Mouse (Mus musculus): ENCODE results near the gene Meox2.

The Meox2 gene

GRCm38 (mm10) chr12:37108390-37108738 is at the start of gene Meox2:
TSS of gene Meox2 (plus strand) at chr12:37108540.
- DNase-seq (ENCODE audit: low read depth, low spot score) = peak; percentile 33

DNA sequence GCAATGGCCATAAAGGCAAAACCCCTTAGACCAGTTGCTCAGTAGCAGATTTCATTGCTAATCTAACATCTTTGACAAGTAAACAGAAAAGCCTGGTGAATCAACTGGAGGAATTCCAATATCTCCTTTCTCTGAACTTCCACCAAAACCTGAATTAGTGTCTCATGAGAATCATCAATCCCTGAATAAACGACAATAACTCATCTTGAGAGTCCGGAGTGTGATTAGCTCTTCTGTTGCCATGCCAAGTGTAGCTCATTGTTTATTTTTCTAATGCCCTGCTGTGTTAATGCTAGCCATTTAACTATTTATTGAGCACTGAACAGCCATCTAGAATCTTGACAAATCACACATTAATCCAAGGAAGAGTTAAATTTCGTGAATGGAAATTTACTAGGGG is 35.7 kb upstream of the Meox2 start:
- DNase-seq (ENCODE audit: low read depth, low spot score) = no peak

- peak; percentile 21 for DNase-seq (ENCODE audit: low read depth, low spot score)
Observed at GRCm38 (mm10) chr12:37077308-37077707, 31.0 kb upstream of the Meox2 start.

DNA sequence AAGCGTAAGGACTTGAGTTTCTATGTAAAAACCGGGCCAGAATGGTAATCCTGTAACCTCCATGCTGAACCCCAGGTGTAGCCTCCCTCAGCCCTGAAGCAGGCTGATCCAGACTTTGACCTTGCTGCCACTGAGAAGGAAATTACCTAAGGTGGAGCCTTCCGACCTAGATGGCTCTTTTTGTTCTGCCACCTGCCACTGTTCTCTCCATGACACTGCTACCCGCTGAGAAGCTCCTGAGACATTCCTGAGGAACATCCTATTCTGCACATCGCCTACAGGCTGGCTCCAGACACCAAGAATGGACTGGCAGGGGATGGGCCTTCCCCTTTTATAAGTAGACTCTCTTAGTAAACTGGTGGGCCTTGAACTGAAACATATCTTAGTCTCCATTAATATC is 28.3 kb upstream of the Meox2 start:
- DNase-seq (ENCODE audit: low read depth, low spot score) = peak; percentile 88

GRCm38 (mm10) chr12:37106541-37106940 is 1.8 kb upstream of the Meox2 start:
- peak; percentile 2 for DNase-seq (ENCODE audit: low read depth, low spot score)

DNA sequence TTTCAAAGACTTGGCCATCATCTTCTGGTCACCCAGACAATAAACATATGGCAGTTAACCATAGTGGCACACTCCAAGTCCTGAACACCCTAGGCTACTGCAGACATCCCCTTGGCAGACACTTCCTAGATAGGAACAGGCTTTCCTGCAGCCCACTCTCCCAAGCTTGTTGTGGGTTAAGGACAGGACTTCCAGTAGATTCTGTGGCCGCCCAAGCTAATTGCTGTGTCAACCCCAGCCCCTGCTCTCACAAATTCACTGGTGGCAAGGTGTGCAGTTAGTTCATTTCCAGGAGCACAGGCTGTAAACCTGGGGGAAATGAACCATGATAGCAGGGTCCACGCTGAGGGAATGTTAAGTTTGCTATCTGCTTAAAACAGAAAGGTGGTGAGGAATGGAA is 1.2 kb upstream of the Meox2 start:
- DNase-seq (ENCODE audit: low read depth, low spot score) = peak; percentile 10

- DNase-seq (ENCODE audit: low read depth, low spot score) = peak; percentile 11
Observed at GRCm38 (mm10) chr12:37107713-37108389, 489 bp upstream of the Meox2 start.

DNA sequence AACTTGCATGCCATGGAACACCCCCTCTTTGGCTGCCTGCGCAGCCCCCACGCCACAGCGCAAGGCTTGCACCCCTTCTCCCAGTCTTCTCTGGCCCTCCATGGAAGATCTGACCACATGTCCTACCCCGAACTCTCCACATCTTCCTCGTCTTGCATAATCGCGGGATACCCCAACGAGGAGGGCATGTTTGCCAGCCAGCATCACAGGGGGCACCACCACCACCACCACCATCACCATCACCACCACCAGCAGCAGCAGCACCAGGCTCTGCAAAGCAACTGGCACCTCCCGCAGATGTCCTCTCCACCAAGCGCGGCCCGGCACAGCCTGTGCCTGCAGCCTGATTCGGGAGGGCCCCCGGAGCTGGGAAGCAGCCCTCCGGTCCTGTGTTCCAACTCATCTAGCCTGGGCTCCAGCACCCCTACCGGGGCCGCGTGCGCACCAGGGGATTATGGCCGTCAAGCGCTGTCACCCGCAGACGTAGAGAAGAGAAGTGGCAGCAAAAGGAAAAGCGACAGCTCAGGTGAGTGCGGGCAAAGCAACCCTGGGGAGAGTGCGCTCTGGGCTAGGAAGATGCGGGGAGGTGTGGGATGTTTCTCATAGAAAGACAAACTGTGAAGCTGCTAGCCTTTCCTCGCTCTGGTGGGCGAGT is 606 bp downstream of the Meox2 start:
- peak; percentile 47 for DNase-seq (ENCODE audit: low read depth, low spot score)

GRCm38 (mm10) chr12:37109474-37110012 is 1.2 kb downstream of the Meox2 start:
- no peak for DNase-seq (ENCODE audit: low read depth, low spot score)

GRCm38 (mm10) chr12:37110977-37111376 is 2.6 kb downstream of the Meox2 start:
- DNase-seq (ENCODE audit: low read depth, low spot score) = no peak

DNA sequence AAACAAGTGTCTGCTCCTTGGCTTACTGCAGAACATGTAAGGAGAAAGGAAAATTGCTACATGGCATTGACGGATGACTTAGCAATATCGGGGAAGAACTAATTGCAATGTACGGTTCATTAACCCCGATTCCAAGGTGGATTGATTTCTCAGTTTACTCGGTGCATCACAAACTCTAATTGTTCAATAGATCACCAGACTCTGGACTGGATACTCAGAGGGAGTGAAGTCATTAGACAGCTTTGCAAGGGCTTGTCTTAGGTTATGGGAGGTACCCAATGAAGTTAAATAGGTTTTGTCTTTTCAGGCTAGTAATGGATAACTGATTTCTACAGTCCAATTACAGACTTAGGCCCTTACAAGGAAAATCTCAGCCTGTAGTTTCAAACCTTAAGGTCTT is 10.9 kb downstream of the Meox2 start:
- no peak for DNase-seq (ENCODE audit: low read depth, low spot score)

- DNase-seq (ENCODE audit: low read depth, low spot score) = no peak
Observed at GRCm38 (mm10) chr12:37123763-37124162, 15.4 kb downstream of the Meox2 start.

DNA sequence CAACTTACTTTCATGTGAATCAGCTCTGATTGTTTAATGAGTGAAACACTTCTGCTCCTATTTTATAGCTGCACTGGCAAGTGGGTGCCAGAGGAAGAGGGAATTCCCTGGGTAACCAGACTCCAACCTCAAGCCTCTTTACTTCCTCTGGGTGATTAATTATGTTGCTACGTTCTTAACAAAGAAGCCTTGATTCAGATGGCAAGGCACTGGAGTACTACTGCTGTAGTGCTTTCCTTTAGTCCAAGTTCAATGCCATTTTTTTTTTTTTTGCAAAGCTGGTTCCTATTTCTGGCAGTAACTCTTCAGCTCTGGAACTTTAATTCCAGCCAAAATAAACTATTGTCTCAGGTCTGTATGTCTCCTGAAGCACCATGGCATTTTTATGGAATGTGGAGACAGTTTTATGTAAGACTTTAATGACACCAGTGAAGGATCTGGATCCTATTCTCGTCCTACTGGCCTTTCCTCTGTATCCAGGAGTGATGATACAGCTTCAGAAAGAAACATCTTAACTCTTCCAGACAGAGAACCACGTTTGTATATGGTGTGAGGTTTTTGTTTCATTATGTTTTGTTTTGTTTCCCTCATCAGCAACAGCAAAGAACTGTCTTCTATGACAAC is 33.9 kb downstream of the Meox2 start:
- no peak for DNase-seq (ENCODE audit: low read depth, low spot score)

- DNase-seq (ENCODE audit: low read depth, low spot score) = no peak
Observed at GRCm38 (mm10) chr12:37143879-37144278, 35.5 kb downstream of the Meox2 start.

DNA sequence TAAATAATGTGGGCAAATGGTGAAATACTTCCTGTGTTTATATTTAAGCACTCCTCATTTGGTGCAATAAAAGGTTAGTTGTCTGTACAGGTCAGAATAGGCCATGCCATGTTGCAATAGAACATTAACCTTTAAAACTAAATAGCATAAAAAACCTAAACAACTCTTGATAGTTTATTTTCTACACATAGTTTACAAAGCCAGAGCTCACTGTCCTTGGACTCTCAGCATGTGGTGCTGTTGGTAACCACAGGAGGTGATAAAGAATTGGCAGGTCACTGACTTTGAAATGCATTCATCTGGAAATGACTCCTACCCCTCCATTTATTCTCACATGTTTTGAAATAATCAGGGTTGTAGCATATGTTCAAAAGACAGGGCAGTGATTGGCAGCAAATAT is 59.4 kb downstream of the Meox2 start:
- DNase-seq (ENCODE audit: low read depth, low spot score) = no peak

- DNase-seq (ENCODE audit: low read depth, low spot score) = no peak
Observed at GRCm38 (mm10) chr12:37173324-37173723, 65.0 kb downstream of the Meox2 start.

- DNase-seq (ENCODE audit: low read depth, low spot score) = peak; percentile 24
Observed at GRCm38 (mm10) chr12:37183689-37184088, 75.3 kb downstream of the Meox2 start.

DNA sequence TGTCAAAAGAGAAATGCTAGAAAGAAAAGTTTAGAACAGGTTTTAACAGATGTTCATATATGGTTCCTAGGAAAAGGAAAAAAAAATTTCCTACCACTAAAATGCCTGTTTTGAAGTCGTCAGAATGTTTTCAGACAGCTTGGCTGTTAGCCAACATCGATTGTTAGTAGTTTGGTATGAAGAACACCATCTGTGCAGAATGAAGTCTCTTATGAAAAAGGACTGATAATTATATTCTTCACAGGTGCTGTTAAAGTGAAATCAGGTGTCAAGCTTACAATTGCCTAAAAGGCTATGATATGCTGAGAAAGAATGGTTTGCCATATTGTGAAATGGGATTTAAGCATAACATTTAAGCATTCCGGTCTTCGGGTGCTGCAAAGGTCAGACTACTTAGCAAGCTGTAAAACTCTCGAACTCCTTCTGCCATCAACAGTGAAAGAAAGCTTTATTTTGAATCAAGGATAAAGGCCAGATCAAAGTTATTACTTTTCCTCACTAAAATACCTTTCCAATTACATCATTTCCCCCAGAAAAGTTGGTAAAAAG is 80.7 kb downstream of the Meox2 start:
- no peak for DNase-seq (ENCODE audit: low read depth, low spot score)

Data from ZHBTc4 (cell line).